Mouse (Mus musculus): ENCODE data around the gene Cct4. TPM values are rescaled to one million over a fixed set of nuclear protein-coding genes. Genes with fewer than 3 reads are reported as not detected.
A peak's percentile ranks its signal among the peaks of the same experiment; 100 is the strongest.

The Cct4 gene
- total RNA-seq (2015) (184 and 193 TPM in 2 replicates), total RNA-seq (2017) (137 and 141 TPM in 2 replicates)

DNA sequence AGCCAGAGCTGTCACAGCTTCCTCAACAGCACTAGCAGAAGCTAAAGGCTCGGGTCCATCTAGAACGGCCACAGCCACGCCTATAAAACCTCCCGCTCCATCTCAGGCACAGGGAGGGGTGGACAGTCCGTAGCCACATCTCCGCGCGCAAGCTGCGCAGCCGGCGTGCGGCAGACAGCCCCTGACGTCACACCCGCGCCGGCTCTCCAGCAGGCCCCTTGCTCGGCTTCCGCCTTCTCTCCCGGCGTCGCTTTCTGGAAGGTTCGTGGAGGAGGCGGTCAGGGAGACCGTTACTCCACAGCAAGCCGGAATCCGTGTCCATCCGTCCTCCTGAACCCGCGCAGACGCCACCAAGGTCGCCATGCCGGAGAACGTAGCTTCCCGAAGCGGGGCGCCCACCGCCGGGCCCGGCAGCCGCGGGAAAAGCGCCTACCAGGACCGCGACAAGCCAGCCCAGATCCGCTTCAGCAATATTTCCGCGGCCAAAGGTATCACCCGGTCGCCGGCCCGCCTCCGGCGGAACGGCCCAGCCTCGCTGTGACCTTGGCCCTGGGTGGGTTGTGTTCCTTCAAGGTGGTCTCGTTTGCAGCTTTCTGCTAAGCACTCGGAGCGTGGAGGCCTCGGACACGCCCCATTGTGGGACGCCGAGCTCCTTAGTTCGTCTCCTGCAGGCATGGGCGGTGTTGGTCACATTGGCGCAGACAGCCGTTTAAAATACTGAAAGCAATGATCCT lies at the start of gene Cct4:
Gene Cct4, plus strand, starts transcription at position 127 of the 734 bp plus-strand sequence.
- ATAC-seq (ENCODE audit: poor library complexity, severe bottlenecking): peak; percentile 96

DNA sequence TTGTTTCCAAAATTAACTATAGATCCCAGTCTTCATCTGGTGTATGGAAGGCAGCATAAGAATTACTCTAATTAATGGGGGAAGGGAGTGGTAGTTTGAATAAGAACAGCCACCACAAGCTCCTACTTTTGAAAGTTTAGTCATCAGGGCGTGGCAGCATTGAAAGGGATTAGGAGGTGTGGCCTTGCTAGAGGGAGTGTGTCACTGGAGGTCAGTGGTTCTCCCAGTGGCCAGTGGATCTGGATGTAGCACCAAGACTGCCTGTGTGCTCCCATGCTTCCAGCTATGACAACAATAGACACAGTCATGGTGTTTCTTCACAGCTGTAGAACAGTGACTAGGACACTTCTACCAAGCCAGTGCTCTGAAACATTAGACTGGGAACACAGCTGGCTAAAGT lies 41.2 kb upstream of the Cct4 start:
- ATAC-seq (ENCODE audit: poor library complexity, severe bottlenecking): peak; percentile 74

DNA sequence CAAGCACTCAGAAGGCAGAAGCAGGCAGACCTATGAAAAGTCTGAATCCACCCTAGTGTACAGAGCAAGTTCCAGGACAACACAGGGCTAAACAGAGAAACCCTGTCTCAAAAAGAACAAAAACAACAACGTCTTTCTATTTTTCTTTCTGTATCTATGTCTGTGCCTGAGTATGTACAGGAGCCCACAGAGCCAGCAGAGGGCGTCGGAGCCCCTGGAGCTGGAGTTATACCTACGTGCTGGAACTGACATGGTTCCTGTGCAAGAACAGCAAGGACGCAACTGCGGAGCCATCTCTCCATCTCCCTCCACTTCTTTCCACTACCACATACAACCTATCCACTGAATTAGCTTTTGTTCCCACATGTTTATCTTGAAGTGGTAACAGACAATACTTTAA lies 40.2 kb upstream of the Cct4 start:
- ATAC-seq (ENCODE audit: poor library complexity, severe bottlenecking): no peak

DNA sequence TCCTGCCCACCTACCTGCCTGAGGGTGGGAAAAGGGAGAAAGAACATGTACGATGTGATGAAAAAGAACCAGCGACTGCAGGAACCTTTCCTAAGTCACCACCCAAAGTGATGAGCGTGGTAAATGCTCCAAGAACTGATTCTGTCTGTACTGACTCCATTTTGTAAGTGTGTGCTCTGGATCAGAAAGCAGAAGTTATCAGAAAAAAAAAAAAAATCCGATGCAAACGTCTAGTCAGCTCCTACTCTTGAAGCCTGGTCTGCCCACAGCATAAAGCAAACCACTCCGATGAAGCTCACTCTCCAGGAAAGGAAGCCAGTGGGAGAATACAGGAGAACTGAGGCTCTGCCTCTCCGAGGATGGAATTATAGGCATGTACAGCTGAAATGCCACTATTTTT lies 37.7 kb upstream of the Cct4 start:
- ATAC-seq (ENCODE audit: poor library complexity, severe bottlenecking): no peak

DNA sequence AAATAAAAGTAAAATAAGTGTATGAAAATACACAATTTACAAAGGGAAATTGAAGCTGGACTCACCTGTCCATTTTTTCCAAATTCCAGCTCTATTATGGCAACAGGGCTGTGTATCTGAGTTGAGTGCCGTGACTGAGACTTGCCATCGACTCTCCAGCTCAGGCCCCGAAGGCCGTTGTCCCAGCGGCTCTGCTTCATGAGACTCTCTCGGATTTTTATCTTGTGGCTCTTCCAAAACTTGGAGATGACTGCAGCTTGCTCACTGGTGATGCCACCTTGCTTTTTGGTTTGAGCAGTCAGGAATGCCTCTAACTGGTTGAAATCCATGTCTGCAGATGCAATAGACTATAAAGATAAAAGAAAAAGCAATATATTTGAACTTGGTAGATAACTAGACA lies 34.0 kb upstream of the Cct4 start:
- no peak for ATAC-seq (ENCODE audit: poor library complexity, severe bottlenecking)

DNA sequence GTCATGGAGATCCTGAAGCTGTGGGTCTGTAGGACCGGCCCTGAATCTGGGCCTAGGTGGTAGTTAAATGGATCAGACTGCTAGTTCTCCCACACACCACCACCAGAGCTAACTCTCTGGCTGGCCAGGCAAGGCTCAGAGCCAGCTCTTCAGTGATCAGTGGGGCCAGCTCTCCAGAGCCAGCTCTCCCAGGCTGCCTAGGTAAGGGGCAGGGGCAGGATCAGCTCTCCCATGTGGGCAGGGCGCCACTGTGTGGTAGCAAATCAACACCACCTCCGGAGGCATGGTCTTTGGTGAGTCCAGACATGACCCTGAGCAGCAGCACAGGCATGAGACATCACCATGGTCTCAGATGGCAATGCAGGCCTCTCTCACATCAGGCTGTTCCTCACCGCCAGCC lies 33.5 kb upstream of the Cct4 start:
- peak; percentile 94 for ATAC-seq (ENCODE audit: poor library complexity, severe bottlenecking)

DNA sequence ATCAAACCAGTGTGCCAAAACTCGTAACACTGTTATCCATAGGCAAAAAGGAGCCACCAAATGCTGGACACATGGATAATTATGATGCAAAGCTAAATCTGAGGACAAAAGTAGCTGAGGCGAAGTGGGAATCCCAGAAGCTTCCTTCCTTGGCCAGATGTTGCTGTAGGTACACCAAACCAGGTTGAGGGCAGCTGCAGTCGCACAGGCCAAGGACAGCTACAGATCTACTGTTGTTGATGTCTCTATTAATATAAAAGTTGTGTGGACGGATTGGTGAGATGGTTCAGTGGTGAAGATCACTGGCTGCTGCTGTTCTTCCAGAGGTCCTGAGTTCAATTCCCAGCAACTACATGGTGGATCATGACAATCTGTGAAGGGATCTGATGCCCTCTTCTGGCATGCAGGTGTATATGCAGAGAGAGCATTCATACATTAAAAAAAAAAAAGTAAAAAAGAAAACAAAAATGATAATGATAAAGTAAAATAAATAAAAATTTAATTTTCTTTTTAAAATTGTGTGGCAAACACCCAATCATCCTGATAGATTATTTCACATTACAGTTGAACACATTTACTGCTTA lies 32.4 kb upstream of the Cct4 start:
- no peak for ATAC-seq (ENCODE audit: poor library complexity, severe bottlenecking)

DNA sequence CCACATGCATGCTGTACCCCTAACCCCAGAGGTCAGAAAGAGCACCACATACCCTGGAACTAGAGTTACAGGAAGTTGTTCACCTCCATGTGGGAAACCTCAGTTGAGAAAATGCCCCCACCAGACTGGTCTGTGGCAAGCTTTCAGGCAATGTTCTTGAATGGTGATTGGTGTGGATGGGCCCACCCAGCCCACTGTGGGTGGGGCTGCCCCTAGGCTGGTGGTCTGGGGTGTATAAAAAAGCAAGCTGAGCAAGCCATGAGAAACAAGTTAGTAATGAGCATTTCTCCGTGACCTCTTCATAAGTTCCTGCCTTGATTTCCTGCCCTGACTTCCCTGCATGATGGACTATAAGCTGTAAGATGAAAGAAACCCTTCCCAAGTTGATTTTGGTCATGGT lies 28.2 kb upstream of the Cct4 start:
- ATAC-seq (ENCODE audit: poor library complexity, severe bottlenecking): no peak

DNA sequence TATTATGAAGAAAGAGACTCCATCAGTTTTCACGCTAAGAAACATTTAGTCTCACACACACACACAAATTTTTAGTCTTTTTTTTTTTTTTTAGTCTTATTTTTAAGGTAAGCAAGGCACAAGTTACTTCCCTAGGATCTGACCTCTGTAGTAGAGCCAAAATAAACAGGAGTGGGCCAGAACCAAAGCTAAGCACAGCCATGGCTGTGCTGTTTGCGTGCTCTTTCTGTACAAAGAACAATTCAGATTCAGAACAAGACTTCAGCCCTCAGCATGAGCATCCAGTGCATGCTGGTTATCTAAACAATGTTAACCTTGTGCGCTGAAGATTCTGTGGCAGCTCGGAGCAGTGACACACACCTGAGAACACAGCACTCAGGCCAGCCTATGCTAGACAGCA lies 25.9 kb upstream of the Cct4 start:
- no peak for ATAC-seq (ENCODE audit: poor library complexity, severe bottlenecking)

DNA sequence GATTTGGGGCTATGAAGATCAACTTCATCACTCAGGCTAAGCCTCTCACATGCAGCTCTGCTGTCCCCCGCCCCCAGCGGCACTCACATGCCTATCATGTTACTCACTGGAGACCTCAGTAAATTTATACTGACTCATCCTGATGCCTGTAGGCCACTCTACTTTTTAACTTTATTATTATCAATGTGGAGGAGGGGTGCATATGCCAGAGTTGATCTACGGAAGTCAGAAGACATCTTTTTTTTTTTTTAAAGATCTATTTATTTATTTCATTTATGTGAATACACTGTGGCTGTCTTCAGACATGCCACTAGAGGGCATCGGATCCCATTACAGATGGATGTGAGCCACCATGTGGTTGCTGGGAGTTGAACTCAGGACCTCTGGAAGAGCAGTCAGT lies 24.8 kb upstream of the Cct4 start:
- no peak for ATAC-seq (ENCODE audit: poor library complexity, severe bottlenecking)

DNA sequence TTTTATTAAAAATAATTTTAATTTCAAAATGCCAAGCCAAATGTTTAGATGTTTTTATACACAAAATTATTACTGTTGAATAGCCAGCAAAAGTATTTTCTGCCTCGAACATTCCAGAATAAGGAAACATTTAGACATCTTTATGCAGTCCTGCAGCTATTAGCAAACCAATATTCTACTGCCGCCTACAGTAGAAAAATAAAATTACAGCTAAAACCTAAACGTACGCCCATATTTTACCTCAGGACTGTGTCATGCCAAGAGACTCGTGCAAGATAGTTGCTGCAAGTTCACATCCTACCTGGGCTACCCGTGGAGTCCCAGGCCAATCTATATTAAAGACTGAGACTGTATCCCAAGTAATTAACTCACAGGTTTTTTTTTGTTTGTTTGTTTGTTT lies 20.8 kb upstream of the Cct4 start:
- peak; percentile 46 for ATAC-seq (ENCODE audit: poor library complexity, severe bottlenecking)

DNA sequence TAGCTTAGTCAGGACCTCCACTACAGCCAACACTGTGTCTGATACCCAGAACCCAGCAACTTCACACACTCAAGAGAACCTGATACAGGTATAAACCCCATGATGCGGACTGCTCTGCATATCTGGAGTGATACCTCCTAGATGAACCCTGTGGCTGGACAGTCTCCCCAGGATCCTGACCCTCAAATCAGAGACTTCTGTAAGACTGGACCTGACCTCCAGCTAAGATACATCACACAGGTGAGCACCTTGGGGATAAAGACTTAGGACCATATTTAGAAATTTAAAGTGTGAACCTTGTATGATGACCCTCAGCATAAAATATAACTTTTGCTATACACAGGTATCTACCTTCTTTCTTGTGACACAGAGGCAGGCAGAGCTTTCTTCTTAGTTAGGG lies 19.8 kb upstream of the Cct4 start:
- ATAC-seq (ENCODE audit: poor library complexity, severe bottlenecking): no peak

DNA sequence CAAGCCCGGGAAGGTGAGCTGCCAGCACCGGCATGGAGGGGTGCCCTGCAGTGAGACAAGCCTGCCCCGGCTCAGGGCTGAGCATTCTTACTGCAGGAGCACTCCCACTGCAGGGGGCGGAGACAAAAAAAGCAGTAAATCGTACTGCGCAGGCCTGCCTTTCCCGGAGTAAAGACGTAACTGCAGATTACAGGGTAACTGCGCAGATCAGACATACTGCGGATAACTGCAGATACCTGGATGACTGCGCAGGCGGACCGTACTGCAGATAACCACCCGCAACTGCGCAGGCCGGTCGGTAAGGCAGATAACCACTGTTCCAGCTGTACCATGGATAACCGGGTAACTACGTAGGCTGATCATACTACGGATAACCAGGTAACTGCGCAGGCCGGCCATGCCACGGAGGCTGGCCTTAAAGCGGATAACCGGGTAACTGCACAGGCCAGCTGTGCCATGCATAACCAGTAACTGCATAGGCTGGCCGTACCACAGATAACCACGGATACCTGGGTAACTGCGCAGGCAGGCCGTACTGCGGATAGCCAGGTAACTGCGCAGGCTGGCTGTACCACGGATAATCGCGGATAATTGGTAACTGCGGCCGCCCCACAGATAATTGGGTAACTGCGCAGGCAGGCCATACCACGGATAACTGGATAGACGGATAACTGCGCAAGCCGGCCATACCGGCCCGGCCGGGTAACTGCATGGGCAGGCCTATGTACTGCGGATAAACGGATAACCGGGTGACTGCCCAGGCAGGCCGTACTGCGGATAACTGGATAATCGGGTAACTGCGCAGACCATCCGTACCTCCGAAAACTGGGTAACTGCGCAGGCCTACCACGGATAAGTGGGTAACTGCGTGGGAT lies 18.2 kb upstream of the Cct4 start, which contains the start of gene Zrsr1:
Gene Zrsr1, plus strand, starts transcription at position 171 of the 875 bp plus-strand sequence.
- peak; percentile 56 for ATAC-seq (ENCODE audit: poor library complexity, severe bottlenecking)

DNA sequence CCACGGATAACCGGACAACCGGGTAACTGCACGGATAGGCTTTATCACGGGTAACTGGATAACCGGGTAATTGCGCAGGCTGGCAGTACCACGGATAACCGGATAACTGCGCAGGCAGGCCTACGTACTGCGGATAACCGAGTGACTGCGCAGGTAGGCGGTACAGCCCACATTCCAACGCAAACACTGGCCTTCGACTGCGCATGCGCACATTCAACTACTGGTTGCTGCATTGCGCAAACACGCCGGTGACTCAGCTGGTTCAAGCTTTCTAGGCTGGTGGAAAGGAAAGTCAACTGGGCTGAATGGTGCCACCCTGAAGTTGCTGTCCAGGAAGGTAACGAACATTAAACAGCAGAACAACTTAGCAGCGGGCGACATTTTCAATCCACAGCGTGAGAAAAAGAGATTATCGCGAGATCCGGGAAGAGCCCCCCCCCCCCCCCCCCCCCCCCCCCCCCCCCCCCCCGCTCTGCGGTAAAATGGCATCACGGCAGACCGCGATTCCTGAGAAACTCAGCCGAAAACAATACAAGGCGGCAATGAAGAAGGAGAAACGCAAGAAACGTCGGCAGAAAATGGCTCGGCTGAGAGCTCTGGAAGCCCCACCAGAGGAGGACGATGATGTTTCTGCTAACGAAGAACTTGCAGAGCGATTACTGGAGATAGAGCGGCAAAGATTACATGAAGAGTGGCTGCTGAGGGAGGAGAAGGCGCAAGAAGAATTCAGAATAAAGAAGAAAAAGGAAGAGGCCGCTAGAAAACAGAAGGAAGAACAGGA lies 17.4 kb upstream of the Cct4 start:
- peak; percentile 71 for ATAC-seq (ENCODE audit: poor library complexity, severe bottlenecking)

DNA sequence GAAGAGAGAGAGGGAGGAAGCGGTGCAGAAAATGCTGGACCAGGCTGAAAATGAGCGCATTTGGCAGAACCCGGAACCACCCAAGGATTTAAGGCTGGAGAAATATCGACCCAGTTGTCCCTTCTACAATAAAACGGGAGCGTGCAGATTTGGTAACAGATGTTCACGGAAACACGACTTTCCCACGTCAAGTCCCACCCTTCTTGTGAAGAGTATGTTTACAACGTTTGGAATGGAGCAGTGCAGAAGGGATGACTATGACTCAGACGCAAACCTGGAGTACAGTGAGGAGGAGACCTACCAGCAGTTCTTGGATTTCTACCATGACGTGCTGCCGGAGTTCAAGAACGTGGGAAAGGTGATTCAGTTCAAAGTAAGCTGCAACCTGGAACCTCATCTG lies 16.7 kb upstream of the Cct4 start:
- ATAC-seq (ENCODE audit: poor library complexity, severe bottlenecking): no peak

DNA sequence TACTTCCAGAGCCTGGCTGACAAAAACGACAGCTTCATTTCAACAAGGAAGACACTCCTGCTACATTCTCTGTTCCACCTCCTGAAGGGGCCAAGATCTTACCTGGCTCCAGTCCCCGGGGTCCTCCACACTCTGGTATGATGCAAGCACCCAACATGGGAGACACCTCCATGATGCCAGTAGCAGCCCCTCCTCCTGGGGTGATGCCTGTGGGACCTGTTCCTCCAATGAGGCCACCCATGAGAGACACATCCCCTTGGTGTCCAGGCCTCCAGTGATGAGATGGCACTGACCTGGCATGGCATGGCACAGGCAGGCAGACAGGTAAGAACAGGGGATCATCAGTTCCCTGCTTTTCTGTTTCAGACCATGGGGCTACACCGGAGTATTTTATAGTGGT lies 12.1 kb upstream of the Cct4 start:
- no peak for ATAC-seq (ENCODE audit: poor library complexity, severe bottlenecking)

DNA sequence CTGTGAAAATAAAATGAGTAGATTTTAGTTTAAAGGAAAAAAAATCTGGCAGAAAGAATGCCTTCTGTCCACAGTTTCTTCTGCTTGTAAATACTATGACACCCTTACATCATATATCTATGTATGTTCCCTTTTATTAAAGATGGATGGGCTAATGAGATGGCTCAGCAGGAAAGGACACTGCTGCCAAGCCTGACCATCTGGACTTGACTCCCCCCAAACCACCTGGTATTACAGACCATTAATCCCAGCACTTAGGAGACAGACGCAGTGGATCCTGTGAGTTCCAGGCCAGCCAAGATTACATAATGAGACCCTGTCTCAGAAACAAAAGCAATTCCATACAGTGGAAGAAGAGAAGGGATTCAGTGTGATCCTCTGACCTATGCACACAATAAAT lies 11.6 kb upstream of the Cct4 start:
- no peak for ATAC-seq (ENCODE audit: poor library complexity, severe bottlenecking)

DNA sequence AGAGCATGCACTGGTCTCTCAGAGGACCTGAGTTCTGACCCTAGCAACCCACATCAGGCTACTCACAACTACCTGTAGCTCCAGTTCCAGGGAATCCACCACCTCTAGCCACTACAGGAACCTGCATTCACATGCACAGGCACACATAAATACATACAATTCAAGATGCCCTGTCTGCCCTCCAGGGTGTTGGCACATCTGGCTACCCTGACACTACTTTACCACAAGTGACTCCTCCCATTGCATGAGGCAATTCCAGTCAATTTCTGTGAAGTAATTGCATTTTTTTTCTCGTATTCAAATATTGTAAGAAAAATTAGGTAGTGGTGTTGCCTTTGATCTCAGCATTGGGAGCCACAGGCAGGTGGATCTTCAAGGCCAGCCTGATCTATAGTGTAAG lies 11.1 kb upstream of the Cct4 start:
- ATAC-seq (ENCODE audit: poor library complexity, severe bottlenecking): peak; percentile 11; the same call in 1 of the 2 replicates

DNA sequence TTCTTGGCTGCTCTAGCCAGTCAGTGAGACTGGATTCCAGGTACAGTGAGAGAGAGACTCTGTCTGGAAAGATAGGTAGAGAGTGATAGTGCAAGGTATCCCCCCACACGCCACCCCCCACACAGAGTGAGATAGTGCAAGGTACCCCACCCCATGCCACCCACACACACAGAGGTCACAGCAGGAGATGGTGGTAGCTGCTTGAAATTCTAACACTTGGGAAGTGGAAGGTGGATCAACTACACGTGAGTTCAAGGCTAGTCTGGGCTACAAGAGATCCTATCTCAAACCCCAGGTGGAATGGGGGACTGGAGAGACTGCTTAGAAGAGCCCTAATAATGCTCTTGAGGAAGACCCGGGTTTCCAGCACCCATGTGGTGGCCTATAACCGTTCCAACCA lies 9.3 kb upstream of the Cct4 start:
- no peak for ATAC-seq (ENCODE audit: poor library complexity, severe bottlenecking)

DNA sequence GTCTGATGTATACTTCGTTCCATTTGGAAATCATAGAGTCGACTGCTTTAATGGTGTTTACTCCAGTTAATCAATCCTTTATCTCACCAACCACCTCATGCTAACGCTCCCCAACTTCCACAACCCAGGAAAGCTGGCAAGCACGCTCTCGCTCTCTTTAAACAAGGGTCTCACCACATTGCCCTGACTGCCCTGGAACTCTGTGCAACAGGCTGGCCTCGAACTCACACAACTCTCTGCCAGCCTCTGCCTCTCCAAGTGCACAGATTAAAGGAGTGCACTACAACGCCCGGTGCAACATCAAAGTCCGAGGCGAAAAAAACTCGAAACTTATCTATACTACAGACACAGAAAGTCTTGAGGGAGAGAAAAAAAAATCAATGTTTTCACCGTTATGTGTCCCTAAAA lies 8.8 kb upstream of the Cct4 start:
- ATAC-seq (ENCODE audit: poor library complexity, severe bottlenecking): peak; percentile 10; the same call in 1 of the 2 replicates

All from megakaryocyte, adult 5-6 weeks (primary cell).